Mouse (Mus musculus) bone marrow macrophage, adult 2 months (primary cell): ENCODE data around the gene Asnsd1. TPM values are rescaled to one million over a fixed set of nuclear protein-coding genes. Genes with fewer than 3 reads are reported as not detected.

Source experiments
- H3K27ac ChIP-seq: 2 replicates; pipeline ENCODE4 v1.5.1; 2012; ENCODE audit warnings: low read depth, low read length; ENCODE audit not compliant: insufficient read depth
- H3K4me1 ChIP-seq: 2 replicates; pipeline ENCODE4 v1.6.1; 2012; ENCODE audit warnings: low read length; ENCODE audit not compliant: control insufficient read depth, insufficient read depth
- H3K4me3 ChIP-seq: 2 replicates; pipeline ENCODE4 v1.5.1; 2012; ENCODE audit warnings: mild to moderate bottlenecking, low read length, moderate library complexity; ENCODE audit not compliant: insufficient read depth
- CTCF ChIP-seq: IDR thresholded peaks from 2 replicates; pipeline ENCODE4 v1.5.1; 2012; ENCODE audit warnings: low read depth, mild to moderate bottlenecking, low read length, moderate library complexity
- POLR2A ChIP-seq: IDR thresholded peaks from 2 replicates; pipeline ENCODE4 v1.6.1; 2012; ENCODE audit warnings: mild to moderate bottlenecking, low read depth, low read length, borderline replicate concordance
- polyA plus RNA-seq: library from polyadenylated mRNA; stranded (reverse); fragments of >200 nt; gene quantifications from 2 replicates; pipeline ENCODE4 v1.2.4, GENCODE M21; 2012; ENCODE audit not compliant: missing spikeins, insufficient read depth, insufficient read length

Gene Asnsd1
- polyA plus RNA-seq, 1 experiment, result 70.1 TPM

GRCm38 (mm10) chr1:53324827-53325494, 27.6 kb downstream of the Asnsd1 start:
- Histone ChIP-seq H3K27ac (no peak overlapping the region), H3K4me3 (no peak overlapping the region), H3K4me1 (no peaks in the 10 kb centered on the region)
- no peak for TF ChIP-seq POLR2A
- TF ChIP-seq CTCF, result no peak

GRCm38 (mm10) chr1:53324277-53324676, 28.3 kb downstream of the Asnsd1 start:
- TF ChIP-seq CTCF, result no peak
- TF ChIP-seq POLR2A, result no peak
- H3K4me3 ChIP-seq, result no peak overlapping the region
- H3K27ac ChIP-seq, result no peak overlapping the region
- no peaks in the 10 kb centered on the region for H3K4me1 ChIP-seq

- TF ChIP-seq POLR2A, result no peak
- no peak for TF ChIP-seq CTCF
- H3K4me1 ChIP-seq, result no peaks in the 10 kb centered on the region
- H3K27ac ChIP-seq, result no peak overlapping the region
- H3K4me3 ChIP-seq, result no peak overlapping the region
These were observed 29.3 kb downstream of the Asnsd1 start for GRCm38 (mm10) chr1:53323254-53323653.

DNA sequence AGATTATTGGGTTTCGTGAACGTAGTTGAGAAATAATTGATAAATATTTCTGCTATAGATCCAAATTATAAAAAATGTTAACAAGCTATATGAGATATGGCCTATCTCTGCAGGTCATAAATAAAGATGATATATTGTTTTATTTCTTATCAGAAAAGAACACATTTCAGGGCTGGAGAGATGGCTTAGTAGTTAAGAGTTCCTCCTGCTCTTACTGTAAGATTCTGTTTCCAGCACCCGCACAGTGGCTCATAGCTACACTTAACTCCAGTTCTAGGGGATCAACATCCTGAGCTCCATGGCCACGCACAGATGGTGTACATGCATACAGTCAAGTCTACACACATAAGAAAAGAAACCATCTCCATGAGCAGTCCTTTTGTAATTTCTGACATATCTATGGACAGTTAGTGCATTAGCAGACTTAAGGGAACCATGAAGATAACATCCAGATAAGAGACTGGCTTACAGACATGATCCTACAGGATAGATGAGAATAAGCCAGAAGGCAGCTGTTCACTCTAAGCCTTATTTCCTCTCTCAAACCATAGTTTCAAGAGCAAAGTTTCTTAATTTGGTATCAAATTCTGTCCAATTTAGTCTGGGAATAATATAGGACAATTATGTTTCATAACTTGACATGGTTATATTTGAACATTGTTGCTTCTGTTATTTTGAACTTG, 30.7 kb downstream of the Asnsd1 start:
- no peak for TF ChIP-seq CTCF
- no peak for TF ChIP-seq POLR2A
- H3K4me3 ChIP-seq, result no peak overlapping the region
- no peaks in the 10 kb centered on the region for H3K4me1 ChIP-seq
- no peak overlapping the region for H3K27ac ChIP-seq

DNA sequence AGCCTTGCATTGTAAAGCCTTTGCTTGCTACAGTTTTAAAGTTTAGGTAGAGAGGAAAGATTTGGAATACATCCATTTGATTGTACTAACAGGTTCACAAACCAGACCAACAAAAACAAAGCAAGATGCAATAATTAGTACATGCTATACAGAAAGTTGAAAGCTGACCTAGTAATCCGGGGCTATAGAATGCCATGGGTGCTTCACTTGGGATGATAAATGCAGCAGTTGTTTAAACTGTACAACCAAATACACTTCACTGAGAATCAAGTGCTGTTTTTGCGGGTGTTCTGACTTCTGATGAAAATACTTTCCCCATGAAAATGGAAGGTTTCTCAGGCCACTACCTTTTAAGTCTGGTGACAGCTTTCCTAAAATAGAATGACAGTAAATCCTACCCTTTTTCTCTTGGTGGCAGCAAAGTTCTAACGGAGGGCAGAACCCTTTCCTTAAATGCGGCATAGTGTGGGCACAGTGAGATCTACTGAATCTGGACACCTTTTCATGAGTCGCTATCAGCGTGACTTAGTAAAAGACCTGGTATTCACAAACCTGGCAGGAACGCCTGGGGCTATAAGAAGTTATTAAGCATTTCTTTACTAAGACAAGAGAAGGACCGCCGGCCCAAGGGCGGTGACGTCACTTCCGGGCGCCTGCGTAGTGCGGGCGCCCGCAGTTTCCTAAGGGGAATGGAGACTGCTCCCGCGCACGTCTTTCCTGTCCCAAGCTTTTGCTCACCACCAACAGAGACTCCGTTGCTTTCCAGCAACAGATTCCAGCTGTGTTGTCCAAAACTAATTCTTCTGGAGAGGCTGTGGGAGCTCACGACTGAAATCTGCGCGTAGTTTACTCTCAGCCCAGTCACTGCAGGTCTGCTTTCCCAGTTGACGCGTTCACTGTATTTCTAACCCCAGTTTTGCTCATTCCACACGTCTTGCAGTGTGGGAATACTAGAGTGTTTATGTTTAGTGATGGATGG, 39.3 kb downstream of the Asnsd1 start, which contains the start of gene Osgepl1:
Gene Osgepl1 (plus strand): TSS at position 636 of the 979 bp plus-strand sequence.
- Histone ChIP-seq H3K27ac (peak within 1 kb of the TSS; percentile 39), H3K4me3 (peak within 1 kb of the TSS; percentile 82), H3K4me1 (no peaks in the 10 kb centered on the region)
- no peak for TF ChIP-seq POLR2A

DNA sequence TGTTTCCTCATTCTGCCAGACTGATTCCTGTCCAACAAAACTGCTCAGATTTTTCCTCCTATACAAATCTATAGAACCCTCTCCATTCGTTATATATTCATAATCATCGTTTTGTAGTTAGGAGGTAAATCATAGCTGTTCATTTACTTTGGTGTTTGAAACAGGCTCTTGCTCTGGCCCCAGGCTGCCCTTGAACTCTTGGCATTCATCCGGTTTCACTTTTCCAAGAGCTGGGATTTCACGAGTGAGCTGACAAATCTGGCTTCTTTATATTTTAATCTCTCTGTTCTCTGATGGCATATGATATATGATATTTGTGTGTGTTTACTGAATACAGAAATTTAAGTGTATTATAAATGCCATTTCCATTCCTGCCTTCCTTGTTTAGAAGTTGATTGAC, 52.0 kb downstream of the Asnsd1 start:
- H3K27ac ChIP-seq, result no peak overlapping the region
- H3K4me3 ChIP-seq, result no peak overlapping the region
- no peak for TF ChIP-seq POLR2A
- no peak for TF ChIP-seq CTCF
- peaks cover 2% of the 10 kb centered on the region; the same call in 1 of the 2 replicates for H3K4me1 ChIP-seq

- TF ChIP-seq CTCF, result no peak
- no peak for TF ChIP-seq POLR2A
- Histone ChIP-seq H3K27ac (peak within 1 kb of the TSS; percentile 50; the same call in 1 of the 2 replicates), H3K4me3 (peak within 1 kb of the TSS; percentile 99), H3K4me1 (peaks cover 2% of the 10 kb centered on the region; the same call in 1 of the 2 replicates)
These were observed 55.8 kb downstream of the Asnsd1 start, which contains the start of the genes Pms1, Ormdl1 and Gm28778 for GRCm38 (mm10) chr1:53296581-53297383. Gene Pms1, minus strand, starts transcription at chr1:53297018. Gene Ormdl1, plus strand, starts transcription at chr1:53297095. Gene Gm28778, plus strand, starts transcription at chr1:53297111.

Other genes with a start within 250 kb of the Asnsd1 start
- not detected in 2 replicates for gene 1700019A02Rik, start 165.1 kb downstream of the Asnsd1 start, polyA plus RNA-seq
- 4.8 and 5.2 TPM in 2 replicates for gene Pms1, start 55.7 kb downstream of the Asnsd1 start, polyA plus RNA-seq
- gene Ormdl1, start 55.7 kb downstream of the Asnsd1 start, polyA plus RNA-seq, result 27.5 and 33.3 TPM in 2 replicates
- not detected in 2 replicates for gene Gm28778, start 55.6 kb downstream of the Asnsd1 start, polyA plus RNA-seq
- 6.9 and 9.4 TPM in 2 replicates for gene Osgepl1, start 39.1 kb downstream of the Asnsd1 start, polyA plus RNA-seq
- gene Asdurf, start 133 bp downstream of the Asnsd1 start, polyA plus RNA-seq, result 15.4 TPM in 1 of 2 replicates, not detected in the other
- gene Gm28551, start 85 bp downstream of the Asnsd1 start, polyA plus RNA-seq, result not detected in 2 replicates